Mouse (Mus musculus) midbrain, embryonic 15.5 days (tissue): ENCODE measurements around the gene Npnt. TPM values are rescaled to one million over a fixed set of nuclear protein-coding genes. Genes with fewer than 3 reads are reported as not detected.

Source experiments
- ATAC-seq: fragments of 200-750 bp; cut with Nextera tagmentation; replicated peaks from 2 replicates; pipeline ENCODE4 v1.8.0; 2017; ENCODE audit warnings: moderate TSS enrichment
- H3K27ac ChIP-seq: fragments of 300-500 bp; sonication (generic); 2 replicates; pipeline ENCODE4 v1.5.1; 2015; ENCODE audit warnings: mild to moderate bottlenecking, inconsistent platforms
- H3K27me3 ChIP-seq: fragments of 300-500 bp; sonication (generic); replicated peaks from 2 replicates; pipeline ENCODE4 v1.6.1; 2015; ENCODE audit warnings: inconsistent platforms
- H3K36me3 ChIP-seq: fragments of 300-500 bp; sonication (generic); replicated peaks from 2 replicates; pipeline ENCODE4 v1.6.1; 2015; ENCODE audit warnings: inconsistent platforms
- H3K4me1 ChIP-seq: fragments of 300-500 bp; sonication (generic); 2 replicates; pipeline ENCODE4 v1.6.1; 2015; ENCODE audit warnings: inconsistent platforms
- H3K4me2 ChIP-seq: fragments of 300-500 bp; sonication (generic); 2 replicates; pipeline ENCODE4 v1.6.1; 2015; ENCODE audit warnings: inconsistent platforms, mild to moderate bottlenecking, moderate library complexity
- H3K4me3 ChIP-seq: fragments of 300-500 bp; sonication (generic); 2 replicates; pipeline ENCODE4 v1.5.1; 2015; ENCODE audit warnings: mild to moderate bottlenecking, inconsistent platforms
- H3K9ac ChIP-seq: fragments of 300-500 bp; sonication (generic); 2 replicates; pipeline ENCODE4 v1.6.1; 2015; ENCODE audit warnings: mild to moderate bottlenecking, inconsistent platforms
- H3K9me3 ChIP-seq: fragments of 300-500 bp; sonication (generic); 2 replicates; pipeline ENCODE4 v1.6.1; 2016; ENCODE audit warnings: inconsistent platforms
- WGBS: fragments of 180-500 bp; shearing (Covaris S2); methylation state at CpG from one replicate; pipeline ENCODE4 v1.1.7; 2015; ENCODE audit warnings: mixed read lengths; 5-methylcytosine and 5-hydroxymethylcytosine counted together
- polyA plus RNA-seq: library from polyadenylated mRNA; unstranded; fragments of >200 nt; fragmentation: Nextera tagmentation; extraction: Ambion mirVana; gene quantifications from 2 replicates; pipeline ENCODE4 v1.2.1, GENCODE M21; 2015

The Npnt gene
- polyA plus RNA-seq, 1 experiment from 2014 or later: 24.2 TPM

GRCm38 (mm10) chr3:132880361-132880760 is 69.7 kb downstream of the Npnt start:
- no peak overlapping the region for H3K4me3 ChIP-seq
- WGBS: 73% methylated on average over 3 of the region's 3 CpGs
- no peaks in the 10 kb centered on the region; the same call in 1 of the 2 replicates for H3K4me1 ChIP-seq
- H3K27ac ChIP-seq: 0 out of 2 replicates have a peak overlapping the region, but pooled peaks have one; percentile 15
- H3K9me3 ChIP-seq: no peaks in the 10 kb centered on the region
- peak overlapping the region; percentile 18; the same call in 1 of the 2 replicates for H3K4me2 ChIP-seq
- ATAC-seq: no peak
- no peak overlapping the region for H3K9ac ChIP-seq
- no peaks in the 10 kb centered on the region for H3K36me3 ChIP-seq
- H3K27me3 ChIP-seq: no peaks in the 10 kb centered on the region

- Histone ChIP-seq H3K27ac (no peak overlapping the region), H3K9ac (no peak overlapping the region), H3K4me2 (no peak overlapping the region), H3K9me3 (no peaks in the 10 kb centered on the region), H3K36me3 (no peaks in the 10 kb centered on the region), H3K27me3 (no peaks in the 10 kb centered on the region), H3K4me3 (no peak overlapping the region), H3K4me1 (no peaks in the 10 kb centered on the region; the same call in 1 of the 2 replicates)
- WGBS: 57% methylated on average over 10 of the region's 10 CpGs
- no peak for ATAC-seq
Measured at GRCm38 (mm10) chr3:132876933-132877676, 73.0 kb downstream of the Npnt start.

GRCm38 (mm10) chr3:132876011-132876708 is 73.9 kb downstream of the Npnt start:
- WGBS: 29% methylated on average over 14 of the region's 14 CpGs
- Histone ChIP-seq H3K9ac (no peak overlapping the region), H3K4me3 (no peak overlapping the region), H3K4me2 (no peak overlapping the region), H3K36me3 (no peaks in the 10 kb centered on the region), H3K9me3 (no peaks in the 10 kb centered on the region), H3K27me3 (no peaks in the 10 kb centered on the region), H3K27ac (no peak overlapping the region), H3K4me1 (no peaks in the 10 kb centered on the region; the same call in 1 of the 2 replicates)
- no peak for ATAC-seq

GRCm38 (mm10) chr3:132873251-132873650 is 76.8 kb downstream of the Npnt start:
- H3K4me1 ChIP-seq: no peaks in the 10 kb centered on the region
- no peaks in the 10 kb centered on the region for H3K9me3 ChIP-seq
- WGBS: 42% methylated on average over 6 of the region's 6 CpGs
- no peak overlapping the region for H3K4me2 ChIP-seq
- H3K36me3 ChIP-seq: no peaks in the 10 kb centered on the region
- H3K27ac ChIP-seq: no peak overlapping the region
- H3K4me3 ChIP-seq: no peak overlapping the region
- no peaks in the 10 kb centered on the region for H3K27me3 ChIP-seq
- ATAC-seq: no peak
- H3K9ac ChIP-seq: no peak overlapping the region

- Histone ChIP-seq H3K27ac (no peak overlapping the region), H3K36me3 (no peaks in the 10 kb centered on the region), H3K4me3 (no peak overlapping the region), H3K9ac (no peak overlapping the region), H3K4me2 (no peak overlapping the region), H3K27me3 (no peaks in the 10 kb centered on the region), H3K4me1 (no peaks in the 10 kb centered on the region), H3K9me3 (no peaks in the 10 kb centered on the region)
- WGBS: 89% methylated on average over 9 of the region's 9 CpGs
- ATAC-seq: no peak
Measured at GRCm38 (mm10) chr3:132871318-132871904, 78.7 kb downstream of the Npnt start.

- H3K9ac ChIP-seq: no peak overlapping the region
- no peaks in the 10 kb centered on the region for H3K36me3 ChIP-seq
- H3K9me3 ChIP-seq: no peaks in the 10 kb centered on the region
- no peak overlapping the region for H3K4me3 ChIP-seq
- H3K4me1 ChIP-seq: no peaks in the 10 kb centered on the region
- WGBS: 58% methylated on average over 6 of the region's 6 CpGs
- no peak for ATAC-seq
- H3K4me2 ChIP-seq: no peak overlapping the region
- no peaks in the 10 kb centered on the region for H3K27me3 ChIP-seq
- H3K27ac ChIP-seq: no peak overlapping the region
Measured at GRCm38 (mm10) chr3:132870079-132870478, 80.0 kb downstream of the Npnt start.

- no peaks in the 10 kb centered on the region for H3K27me3 ChIP-seq
- ATAC-seq: no peak
- 82% methylated on average over 2 of the region's 2 CpGs for WGBS
- H3K9ac ChIP-seq: no peak overlapping the region
- no peak overlapping the region for H3K27ac ChIP-seq
- no peaks in the 10 kb centered on the region; the same call in 1 of the 2 replicates for H3K4me1 ChIP-seq
- no peak overlapping the region for H3K4me3 ChIP-seq
- H3K4me2 ChIP-seq: no peak overlapping the region
- H3K9me3 ChIP-seq: no peaks in the 10 kb centered on the region
- no peaks in the 10 kb centered on the region for H3K36me3 ChIP-seq
Measured at GRCm38 (mm10) chr3:132868838-132869237, 81.3 kb downstream of the Npnt start.

GRCm38 (mm10) chr3:132866984-132867383 is 83.1 kb downstream of the Npnt start:
- no peaks in the 10 kb centered on the region for H3K36me3 ChIP-seq
- H3K9me3 ChIP-seq: no peaks in the 10 kb centered on the region
- WGBS: 88% methylated on average over 3 of the region's 3 CpGs
- H3K4me3 ChIP-seq: no peak overlapping the region
- no peaks in the 10 kb centered on the region; the same call in 1 of the 2 replicates for H3K4me1 ChIP-seq
- no peaks in the 10 kb centered on the region for H3K27me3 ChIP-seq
- H3K9ac ChIP-seq: no peak overlapping the region
- H3K4me2 ChIP-seq: no peak overlapping the region
- H3K27ac ChIP-seq: no peak overlapping the region
- no peak for ATAC-seq

- Histone ChIP-seq H3K36me3 (no peaks in the 10 kb centered on the region), H3K4me1 (no peaks in the 10 kb centered on the region; the same call in 1 of the 2 replicates), H3K4me2 (no peak overlapping the region), H3K9ac (no peak overlapping the region), H3K27me3 (no peaks in the 10 kb centered on the region), H3K4me3 (no peak overlapping the region), H3K9me3 (no peaks in the 10 kb centered on the region), H3K27ac (no peak overlapping the region)
- ATAC-seq: no peak
- 95% methylated on average over 4 of the region's 4 CpGs for WGBS
Measured at GRCm38 (mm10) chr3:132865596-132865995, 84.5 kb downstream of the Npnt start.

- Histone ChIP-seq H3K4me3 (no peak overlapping the region), H3K36me3 (no peaks in the 10 kb centered on the region), H3K4me2 (no peak overlapping the region), H3K27me3 (no peaks in the 10 kb centered on the region), H3K9me3 (no peaks in the 10 kb centered on the region), H3K9ac (no peak overlapping the region), H3K4me1 (no peaks in the 10 kb centered on the region; the same call in 1 of the 2 replicates), H3K27ac (no peak overlapping the region)
- WGBS: 88% methylated on average over 8 of the region's 8 CpGs
- ATAC-seq: no peak
Measured at GRCm38 (mm10) chr3:132864986-132865385, 85.1 kb downstream of the Npnt start.

- 74% methylated on average over 14 of the region's 14 CpGs for WGBS
- Histone ChIP-seq H3K4me2 (no peak overlapping the region), H3K27ac (no peak overlapping the region), H3K4me3 (no peak overlapping the region), H3K9ac (no peak overlapping the region), H3K9me3 (no peaks in the 10 kb centered on the region), H3K27me3 (no peaks in the 10 kb centered on the region), H3K36me3 (no peaks in the 10 kb centered on the region), H3K4me1 (no peaks in the 10 kb centered on the region; the same call in 1 of the 2 replicates)
- 0 out of 2 replicates have a peak, but pooled peaks have one; percentile 24 for ATAC-seq
Measured at GRCm38 (mm10) chr3:132864329-132864919, 85.7 kb downstream of the Npnt start.

GRCm38 (mm10) chr3:132863843-132864242 is 86.2 kb downstream of the Npnt start:
- no peaks in the 10 kb centered on the region for H3K27me3 ChIP-seq
- no peak overlapping the region for H3K4me3 ChIP-seq
- 86% methylated on average over 13 of the region's 13 CpGs for WGBS
- 0 out of 2 replicates have a peak, but pooled peaks have one; percentile 31 for ATAC-seq
- no peak overlapping the region for H3K4me2 ChIP-seq
- H3K36me3 ChIP-seq: no peaks in the 10 kb centered on the region
- no peaks in the 10 kb centered on the region for H3K9me3 ChIP-seq
- no peak overlapping the region for H3K9ac ChIP-seq
- no peak overlapping the region for H3K27ac ChIP-seq
- H3K4me1 ChIP-seq: no peaks in the 10 kb centered on the region; the same call in 1 of the 2 replicates
